Mouse (Mus musculus) hindbrain, embryonic 10.5 days (tissue): ENCODE measurements around the gene Chst8. TPM values are rescaled to one million over a fixed set of nuclear protein-coding genes. Genes with fewer than 3 reads are reported as not detected.

Experiments used
- DNase-seq: peaks from one replicate; pipeline ENCODE4 v3.0.0-alpha.2; 2017; ENCODE audit warnings: low spot score
- H3K27ac ChIP-seq: fragments of 300-500 bp; sonication (generic); 2 replicates; pipeline ENCODE4 v1.5.1; 2016; ENCODE audit warnings: mild to moderate bottlenecking, moderate library complexity
- H3K27me3 ChIP-seq: fragments of 300-500 bp; sonication (generic); 2 replicates; pipeline ENCODE4 v1.6.1; 2016; ENCODE audit warnings: mild to moderate bottlenecking; ENCODE audit not compliant: poor library complexity, insufficient read depth, severe bottlenecking
- H3K36me3 ChIP-seq: fragments of 300-500 bp; sonication (generic); 2 replicates; pipeline ENCODE4 v1.6.1; 2016; ENCODE audit warnings: mild to moderate bottlenecking, moderate library complexity
- H3K4me1 ChIP-seq: fragments of 300-500 bp; sonication (generic); replicated peaks from 2 replicates; pipeline ENCODE4 v1.6.1; 2016; ENCODE audit warnings: mild to moderate bottlenecking
- H3K4me3 ChIP-seq: fragments of 300-500 bp; sonication (generic); 2 replicates; pipeline ENCODE4 v1.5.1; 2016; ENCODE audit warnings: mild to moderate bottlenecking, moderate library complexity
- H3K9me3 ChIP-seq: fragments of 300-500 bp; sonication (generic); 2 replicates; pipeline ENCODE4 v1.6.1; 2016; ENCODE audit warnings: mild to moderate bottlenecking, moderate library complexity
- WGBS: fragments of 180-500 bp; shearing (Covaris S2); methylation state at CpG from one replicate; pipeline ENCODE4 v1.1.7; 2016; 5-methylcytosine and 5-hydroxymethylcytosine counted together
- polyA plus RNA-seq: library from polyadenylated mRNA; unstranded; fragments of >200 nt; fragmentation: Nextera tagmentation; extraction: Ambion mirVana; gene quantifications from 2 replicates; pipeline ENCODE4 v1.2.1, GENCODE M21; 2016

Gene Chst8
- polyA plus RNA-seq, 1 experiment from 2014 or later = 17.5 TPM

- Histone ChIP-seq H3K4me1 (peaks cover 17% of the 10 kb centered on the region), H3K27ac (no peak overlapping the region), H3K27me3 (peaks cover 11% of the 10 kb centered on the region), H3K36me3 (no peaks in the 10 kb centered on the region), H3K9me3 (no peaks in the 10 kb centered on the region), H3K4me3 (no peak overlapping the region)
- 85% methylated on average over 16 of the region's 16 CpGs for WGBS
- DNase-seq = no peak
Measured at GRCm38 (mm10) chr7:34667874-34668273, 144.6 kb downstream of the Chst8 start.

DNA sequence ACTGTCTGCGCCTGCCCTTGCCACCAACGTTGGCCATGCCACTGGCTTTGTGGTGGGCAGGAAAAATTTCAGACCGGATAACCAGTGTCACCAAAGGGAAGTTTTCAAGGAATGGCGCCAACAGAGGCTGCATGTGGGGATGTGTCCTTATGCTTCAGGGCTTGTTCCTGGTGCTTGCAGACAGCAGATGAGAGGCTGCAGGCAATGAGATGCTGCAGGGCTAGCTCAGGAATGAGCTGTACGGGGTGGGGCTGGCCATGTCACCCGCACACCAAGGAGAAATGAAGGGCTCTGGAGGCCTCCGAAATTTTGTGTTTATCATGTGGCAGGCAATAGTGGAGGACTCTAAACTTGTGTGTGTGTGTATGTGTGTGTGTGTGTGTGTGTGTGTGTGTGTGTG is 149.4 kb downstream of the Chst8 start:
- Histone ChIP-seq H3K27me3 (0 out of 2 replicates have a peak, but pooled peaks cover 3% of the 10 kb centered on the region), H3K4me1 (peaks cover 21% of the 10 kb centered on the region), H3K4me3 (no peak overlapping the region), H3K36me3 (no peaks in the 10 kb centered on the region), H3K27ac (no peak overlapping the region), H3K9me3 (no peaks in the 10 kb centered on the region)
- DNase-seq = no peak
- 51% methylated on average over 7 of the region's 7 CpGs for WGBS

- Histone ChIP-seq H3K27ac (no peak overlapping the region), H3K4me3 (no peak overlapping the region), H3K27me3 (0 out of 2 replicates have a peak, but pooled peaks cover 3% of the 10 kb centered on the region), H3K4me1 (peaks cover 21% of the 10 kb centered on the region), H3K36me3 (no peaks in the 10 kb centered on the region), H3K9me3 (no peaks in the 10 kb centered on the region)
- WGBS = 16% methylated on average over 5 of the region's 5 CpGs
- no peak for DNase-seq
Measured at GRCm38 (mm10) chr7:34662227-34662626, 150.3 kb downstream of the Chst8 start.

GRCm38 (mm10) chr7:34659386-34660085 is 153.0 kb downstream of the Chst8 start:
- WGBS = 69% methylated on average over 6 of the region's 6 CpGs
- no peak overlapping the region for H3K4me3 ChIP-seq
- peaks cover 30% of the 10 kb centered on the region for H3K4me1 ChIP-seq
- no peaks in the 10 kb centered on the region for H3K9me3 ChIP-seq
- 0 out of 2 replicates have a peak, but pooled peaks cover 3% of the 10 kb centered on the region for H3K27me3 ChIP-seq
- H3K36me3 ChIP-seq = no peaks in the 10 kb centered on the region
- no peak overlapping the region for H3K27ac ChIP-seq
- no peak for DNase-seq

- Histone ChIP-seq H3K36me3 (peaks cover under 1% of the 10 kb centered on the region; the same call in 1 of the 2 replicates), H3K4me1 (peaks cover 34% of the 10 kb centered on the region), H3K9me3 (no peaks in the 10 kb centered on the region), H3K27me3 (no peaks in the 10 kb centered on the region), H3K4me3 (peak within 1 kb of the TSS; percentile 93), H3K27ac (peak within 1 kb of the TSS; percentile 100)
- DNase-seq = no peak
- WGBS = 73% methylated on average over 5 of the region's 5 CpGs
Measured at GRCm38 (mm10) chr7:34656632-34657031, 155.9 kb downstream of the Chst8 start, which contains the start of gene Kctd15. Gene Kctd15, minus strand, starts transcription at chr7:34656732.

DNA sequence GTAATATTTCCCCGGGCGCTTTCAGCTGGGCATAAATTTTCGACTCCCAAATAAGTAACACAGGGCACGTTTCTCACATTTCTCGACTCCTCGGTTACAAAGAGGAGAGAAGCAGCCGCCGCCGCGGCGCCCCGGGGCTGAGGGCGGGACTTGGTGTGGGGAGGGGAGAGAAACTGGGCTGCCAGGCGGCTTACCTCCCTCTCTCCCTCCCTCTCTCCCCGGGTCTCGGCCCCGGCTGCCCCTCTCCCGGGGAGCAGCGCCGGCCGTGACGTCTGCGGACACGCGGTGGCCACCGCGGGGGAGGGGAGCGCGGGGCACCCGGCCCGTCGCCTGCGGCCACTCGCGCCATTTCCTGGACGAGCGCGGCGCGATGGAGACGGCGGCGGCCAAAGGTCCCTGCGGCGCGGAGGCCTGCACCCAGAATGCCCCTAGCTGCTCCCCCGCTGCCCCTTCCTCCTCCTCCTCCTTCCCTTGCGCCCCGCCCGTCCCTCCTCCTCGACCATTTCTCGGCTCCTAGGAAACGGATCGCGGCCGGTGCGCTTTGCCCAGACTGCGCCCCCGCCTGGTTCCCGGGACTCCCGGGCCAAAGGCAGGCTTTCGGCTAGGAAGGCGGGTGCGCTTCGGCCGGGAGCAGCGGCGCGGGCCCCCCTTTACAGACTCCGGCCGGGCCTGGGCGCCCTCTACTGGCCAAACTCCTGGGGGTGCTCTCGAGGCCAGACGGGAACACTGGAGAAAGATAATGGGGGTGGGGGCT is 157.2 kb downstream of the Chst8 start:
- Histone ChIP-seq H3K4me3 (peak overlapping the region; percentile 93), H3K27me3 (no peaks in the 10 kb centered on the region), H3K36me3 (peaks cover 14% of the 10 kb centered on the region), H3K27ac (peak overlapping the region; percentile 100), H3K4me1 (peaks cover 45% of the 10 kb centered on the region), H3K9me3 (no peaks in the 10 kb centered on the region)
- under 1% methylated on average over 68 of the region's 74 CpGs for WGBS
- peak; percentile 94 for DNase-seq

GRCm38 (mm10) chr7:34654441-34655085 is 157.9 kb downstream of the Chst8 start:
- peaks cover 21% of the 10 kb centered on the region for H3K36me3 ChIP-seq
- H3K4me3 ChIP-seq = peak overlapping the region; percentile 93
- WGBS = under 1% methylated on average over 74 of the region's 81 CpGs
- DNase-seq = peak; percentile 76
- H3K27me3 ChIP-seq = no peaks in the 10 kb centered on the region
- no peaks in the 10 kb centered on the region for H3K9me3 ChIP-seq
- H3K4me1 ChIP-seq = peaks cover 40% of the 10 kb centered on the region
- H3K27ac ChIP-seq = peak overlapping the region; percentile 100

GRCm38 (mm10) chr7:34653731-34654440 is 158.6 kb downstream of the Chst8 start:
- 1% methylated on average over 51 of the region's 64 CpGs for WGBS

GRCm38 (mm10) chr7:34652751-34653502 is 159.6 kb downstream of the Chst8 start:
- Histone ChIP-seq H3K27me3 (no peaks in the 10 kb centered on the region), H3K27ac (peak overlapping the region; percentile 100), H3K9me3 (peaks cover 4% of the 10 kb centered on the region; the same call in 1 of the 2 replicates), H3K36me3 (peaks cover 37% of the 10 kb centered on the region), H3K4me1 (peaks cover 36% of the 10 kb centered on the region), H3K4me3 (peak overlapping the region; percentile 93)
- DNase-seq = peak; percentile 55
- WGBS = under 1% methylated on average over 48 of the region's 48 CpGs

More at GRCm38 (mm10) chr7:34653731-34654440, 158.6 kb downstream of the Chst8 start:
- H3K9me3 ChIP-seq = no peaks in the 10 kb centered on the region
- H3K27me3 ChIP-seq = no peaks in the 10 kb centered on the region
- peaks cover 36% of the 10 kb centered on the region for H3K4me1 ChIP-seq
- DNase-seq = peak; percentile 76
- peak overlapping the region; percentile 100 for H3K27ac ChIP-seq
- H3K36me3 ChIP-seq = peaks cover 28% of the 10 kb centered on the region
- H3K4me3 ChIP-seq = peak overlapping the region; percentile 93

- Histone ChIP-seq H3K27ac (0 out of 2 replicates have a peak overlapping the region, but pooled peaks have one; percentile 50), H3K27me3 (no peaks in the 10 kb centered on the region), H3K4me1 (peaks cover 36% of the 10 kb centered on the region), H3K4me3 (peak overlapping the region; percentile 93), H3K36me3 (peaks cover 53% of the 10 kb centered on the region), H3K9me3 (peaks cover 4% of the 10 kb centered on the region; the same call in 1 of the 2 replicates)
- no peak for DNase-seq
- 39% methylated on average over 2 of the region's 2 CpGs for WGBS
Measured at GRCm38 (mm10) chr7:34651381-34651780, 161.1 kb downstream of the Chst8 start.

GRCm38 (mm10) chr7:34647052-34647451 is 165.5 kb downstream of the Chst8 start:
- Histone ChIP-seq H3K9me3 (peaks cover 4% of the 10 kb centered on the region; the same call in 1 of the 2 replicates), H3K4me1 (peaks cover 16% of the 10 kb centered on the region), H3K4me3 (no peak overlapping the region), H3K27me3 (no peaks in the 10 kb centered on the region), H3K27ac (no peak overlapping the region), H3K36me3 (peaks cover 96% of the 10 kb centered on the region)
- 90% methylated on average over 9 of the region's 9 CpGs for WGBS
- no peak for DNase-seq
